Mouse (Mus musculus) C2C12 (cell line): ENCODE results near the gene Dhx30. TPM values are rescaled to one million over a fixed set of nuclear protein-coding genes. Genes with fewer than 3 reads are reported as not detected.
"Not testable (repeated sequence)": the region's sequence is repeated elsewhere in the genome, so short reads cannot be mapped to it uniquely, and the experiment has no call there.

Experiments
- H3K27me3 ChIP-seq: one replicate; pipeline ENCODE4 v1.6.1; 2011; ENCODE audit not compliant: control insufficient read depth, insufficient read depth, insufficient read length
- H3K36me3 ChIP-seq: one replicate; pipeline ENCODE4 v1.6.1; 2011; ENCODE audit not compliant: control insufficient read depth, insufficient read depth
- H3K4me3 ChIP-seq: one replicate; pipeline ENCODE4 v1.5.1; 2011; ENCODE audit warnings: mild to moderate bottlenecking, control low read depth; ENCODE audit not compliant: poor library complexity, insufficient read depth, severe bottlenecking
- H3K79me2 ChIP-seq: one replicate; pipeline ENCODE4 v1.6.1; 2011; ENCODE audit not compliant: control insufficient read depth, insufficient read depth
- H3K79me3 ChIP-seq: one replicate; pipeline ENCODE4 v1.6.1; 2011; ENCODE audit warnings: low read depth, control low read depth
- H3ac ChIP-seq: one replicate; pipeline ENCODE3; 2011; ENCODE audit warnings: low read depth; ENCODE audit not compliant: control insufficient read depth, insufficient read length
- CEBPB ChIP-seq: IDR thresholded peaks from one replicate; pipeline ENCODE4 v1.6.1; 2011; ENCODE audit warnings: low read depth, mild to moderate bottlenecking, control low read depth, moderate library complexity
- CTCF ChIP-seq: IDR thresholded peaks from one replicate; pipeline ENCODE4 v1.5.1; 2011; ENCODE audit not compliant: control insufficient read depth, insufficient read depth, insufficient read length
- FOSL1 ChIP-seq: IDR thresholded peaks from one replicate; pipeline ENCODE4 v1.8.0; 2011; ENCODE audit warnings: mild to moderate bottlenecking, low read length; ENCODE audit not compliant: poor library complexity, insufficient read depth, severe bottlenecking
- MAX ChIP-seq: IDR thresholded peaks from one replicate; pipeline ENCODE4 v1.6.1; 2011; ENCODE audit warnings: mild to moderate bottlenecking, control low read depth
- MYOD1 ChIP-seq: IDR thresholded peaks from one replicate; pipeline ENCODE4 v1.6.1; 2011; ENCODE audit warnings: low read depth; ENCODE audit not compliant: control insufficient read depth, insufficient read length
- MYOG ChIP-seq: IDR thresholded peaks from one replicate; pipeline ENCODE4 v1.6.1; 2011; ENCODE audit not compliant: control insufficient read depth, insufficient read length; ENCODE audit errors: extremely low read depth
- USF1 ChIP-seq: IDR thresholded peaks from one replicate; pipeline ENCODE4 v1.6.1; 2011; ENCODE audit warnings: low read depth, mild to moderate bottlenecking, control low read depth, moderate library complexity
- polyA plus RNA-seq: library from polyadenylated mRNA; unstranded; fragments of >200 nt; fragmentation: generic; extraction: Trizol; gene quantifications from one replicate; pipeline ENCODE4 v1.2.1, GENCODE M21; 2012; ENCODE audit warnings: missing spikeins

The Dhx30 gene
- polyA plus RNA-seq, 1 experiment = 93.2 TPM

DNA sequence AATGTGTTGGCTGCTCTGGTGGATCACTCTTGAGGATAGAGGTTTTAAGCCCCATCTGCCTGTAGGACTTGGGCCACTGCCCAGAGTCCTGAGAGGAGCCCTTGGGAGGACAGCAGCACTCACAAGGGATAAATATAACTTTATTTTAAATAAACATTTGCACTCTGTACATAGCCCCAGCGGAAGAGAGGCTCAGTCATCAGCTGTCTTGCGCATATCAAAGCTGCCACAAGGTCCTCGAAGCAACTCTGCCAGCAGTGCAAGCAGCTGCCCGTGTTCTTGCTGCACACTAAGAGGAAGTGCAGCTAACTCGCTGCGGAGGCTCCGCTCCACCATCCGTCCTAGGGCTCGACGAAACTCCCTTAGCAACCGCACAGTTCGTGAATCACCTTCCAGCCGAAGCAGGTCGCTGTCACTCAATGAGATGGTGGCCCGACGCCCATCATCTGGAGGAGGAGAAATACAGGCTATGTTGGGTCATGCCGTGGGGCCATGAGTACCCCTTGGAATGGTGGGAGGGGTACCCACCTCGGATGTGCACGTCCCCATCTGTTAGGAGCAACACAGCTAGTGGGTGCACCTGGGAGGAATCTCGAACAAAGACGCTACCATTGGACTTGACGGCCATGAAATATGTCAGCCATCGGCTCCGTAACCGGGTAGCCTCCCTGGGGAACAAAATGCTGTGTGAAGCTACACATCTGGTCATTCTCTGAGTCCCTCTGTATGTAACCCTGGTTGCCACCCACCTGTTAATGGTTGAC, 33.2 kb downstream of the Dhx30 start:
- H3K4me3 ChIP-seq = no peak overlapping the region
- peaks cover 73% of the 10 kb centered on the region for H3K36me3 ChIP-seq
- no peaks in the 10 kb centered on the region for H3K27me3 ChIP-seq
- no peak overlapping the region for H3ac ChIP-seq
- TF ChIP-seq CEBPB (no peak), FOSL1 (no peak), CTCF (no peak), MYOG (no peak), USF1 (no peak), MAX (no peak), MYOD1 (no peak)
- H3K79me2 ChIP-seq = no peaks in the 10 kb centered on the region
- H3K79me3 ChIP-seq = no peaks in the 10 kb centered on the region

DNA sequence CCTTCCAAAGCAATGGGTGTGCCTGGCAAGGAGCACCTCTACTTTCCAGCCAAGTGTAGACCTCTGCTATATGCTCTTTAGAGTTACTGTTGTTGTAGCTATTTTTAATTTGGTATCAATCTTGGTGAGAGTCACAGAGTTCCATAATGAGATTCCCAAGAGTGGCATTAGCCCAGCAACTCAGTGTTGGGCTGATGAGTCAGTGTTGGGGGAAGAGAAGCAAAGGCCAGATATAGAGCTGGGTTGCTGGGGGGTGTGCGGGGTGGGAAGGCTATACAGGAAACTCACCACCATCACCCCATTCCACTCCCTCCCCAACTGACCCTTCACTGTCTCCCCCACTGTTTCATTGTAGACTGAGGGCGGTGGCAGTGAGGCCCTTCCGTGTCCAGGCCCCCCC, 36.6 kb downstream of the Dhx30 start:
- H3K79me2 ChIP-seq = no peaks in the 10 kb centered on the region
- peaks cover 72% of the 10 kb centered on the region for H3K36me3 ChIP-seq
- no peaks in the 10 kb centered on the region for H3K27me3 ChIP-seq
- no peak overlapping the region for H3ac ChIP-seq
- H3K79me3 ChIP-seq = peaks cover 2% of the 10 kb centered on the region
- no peak overlapping the region for H3K4me3 ChIP-seq
- no peak for TF ChIP-seq USF1

DNA sequence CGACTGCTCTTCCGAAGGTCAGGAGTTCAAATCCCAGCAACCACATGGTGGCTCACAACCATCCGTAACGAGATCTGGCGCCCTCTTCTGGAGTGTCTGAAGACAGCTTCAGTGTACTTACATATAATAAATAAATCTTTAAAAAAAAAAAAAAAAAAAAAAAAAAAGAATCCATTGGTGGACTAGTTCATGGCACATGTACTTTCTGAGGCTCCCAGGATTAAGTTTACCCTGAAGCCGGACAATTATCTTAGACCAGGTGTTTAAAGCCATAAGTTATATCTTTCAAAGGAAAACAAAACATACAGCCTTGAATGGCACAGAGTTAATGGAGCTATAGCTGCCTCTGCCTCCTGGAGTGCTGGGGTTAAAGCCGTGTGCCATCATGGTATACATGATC, 41.2 kb downstream of the Dhx30 start:
- H3K79me2 ChIP-seq, H3K27me3 ChIP-seq, H3ac ChIP-seq, H3K79me3 ChIP-seq, H3K4me3 ChIP-seq: not testable (repeated sequence)
- peaks cover 76% of the 10 kb centered on the region for H3K36me3 ChIP-seq

DNA sequence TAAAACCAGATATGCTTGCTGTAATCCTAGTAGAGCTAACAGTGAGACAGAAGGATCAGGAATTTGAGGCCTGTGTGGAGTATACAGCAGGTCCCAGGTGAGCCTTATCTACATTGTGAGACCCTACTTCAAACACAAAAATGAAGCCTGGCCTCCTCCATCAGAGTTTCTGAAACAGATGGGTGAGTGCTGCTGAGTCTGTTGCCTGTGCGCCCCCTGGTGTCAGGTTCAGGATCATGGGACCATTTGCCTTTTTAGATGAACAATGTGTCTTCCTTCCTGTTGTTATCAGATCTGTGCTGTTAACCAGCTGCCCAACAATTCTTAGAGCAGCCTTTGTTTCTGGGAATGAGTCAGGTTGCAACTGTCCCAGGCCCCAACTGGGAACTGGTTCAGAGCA, 45.8 kb downstream of the Dhx30 start:
- TF ChIP-seq CTCF (no peak), CEBPB (no peak), MAX (no peak), MYOD1 (no peak), USF1 (no peak), FOSL1 (no peak)
- Histone ChIP-seq H3K27me3 (no peaks in the 10 kb centered on the region), H3K79me3 (no peaks in the 10 kb centered on the region), H3K36me3 (peaks cover 81% of the 10 kb centered on the region), H3ac (no peak overlapping the region), H3K79me2 (no peaks in the 10 kb centered on the region), H3K4me3 (no peak overlapping the region)

DNA sequence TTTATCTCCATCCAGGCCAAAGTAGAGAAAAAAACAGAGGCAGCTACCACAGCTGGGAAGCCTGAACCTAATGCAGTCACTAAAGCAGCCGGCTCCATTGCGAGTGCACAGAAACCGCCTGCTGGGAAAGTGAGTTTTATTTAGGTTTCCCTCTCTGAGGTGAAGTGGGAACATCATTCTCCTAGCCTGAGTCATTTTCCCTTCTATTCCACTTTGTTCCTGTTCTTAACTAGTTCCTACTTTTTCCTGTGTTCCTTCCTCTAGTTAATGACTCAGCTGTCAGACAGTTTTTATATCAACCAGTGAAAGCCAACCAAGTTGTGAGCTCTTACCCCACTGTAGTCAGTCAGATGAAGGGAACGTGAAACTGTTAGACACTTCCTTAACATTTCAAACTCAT, 46.6 kb downstream of the Dhx30 start:
- Histone ChIP-seq H3K79me2 (no peaks in the 10 kb centered on the region), H3K36me3 (peaks cover 82% of the 10 kb centered on the region)

DNA sequence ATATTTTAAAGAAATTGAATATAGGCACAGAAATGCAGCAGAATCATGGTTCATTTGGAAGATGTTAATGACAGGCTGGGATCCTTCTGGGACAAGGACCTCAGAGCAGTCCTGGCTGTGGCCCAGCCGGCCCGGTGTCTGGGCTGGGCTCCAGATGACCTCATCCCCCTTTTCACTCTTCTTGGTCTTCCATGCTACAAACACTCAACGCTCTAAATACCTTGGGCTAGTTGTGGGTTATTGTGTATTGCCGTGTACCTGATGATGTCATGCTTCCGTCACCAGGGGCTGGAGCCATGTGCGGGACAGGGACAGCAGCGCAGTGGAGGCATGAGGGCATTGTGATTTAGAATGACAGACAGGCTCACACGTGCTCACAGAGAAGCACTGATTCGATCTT, 47.3 kb downstream of the Dhx30 start:
- Histone ChIP-seq H3K79me2 (no peaks in the 10 kb centered on the region), H3K4me3 (no peak overlapping the region), H3K36me3 (peaks cover 78% of the 10 kb centered on the region), H3K79me3 (no peaks in the 10 kb centered on the region), H3ac (no peak overlapping the region), H3K27me3 (no peaks in the 10 kb centered on the region)
- TF ChIP-seq MYOD1 (no peak), FOSL1 (no peak), CEBPB (no peak), MYOG (no peak), CTCF (no peak), MAX (no peak), USF1 (no peak)

More for the DNA sequence above, 46.6 kb downstream of the Dhx30 start:
- no peak overlapping the region for H3K4me3 ChIP-seq
- TF ChIP-seq FOSL1 = no peak
- TF ChIP-seq MAX = no peak
- no peak for TF ChIP-seq MYOG
- TF ChIP-seq CTCF = no peak
- no peak for TF ChIP-seq MYOD1
- TF ChIP-seq USF1 = no peak
- TF ChIP-seq CEBPB = no peak
- H3K27me3 ChIP-seq = no peaks in the 10 kb centered on the region
- H3ac ChIP-seq = no peak overlapping the region
- no peaks in the 10 kb centered on the region for H3K79me3 ChIP-seq

DNA sequence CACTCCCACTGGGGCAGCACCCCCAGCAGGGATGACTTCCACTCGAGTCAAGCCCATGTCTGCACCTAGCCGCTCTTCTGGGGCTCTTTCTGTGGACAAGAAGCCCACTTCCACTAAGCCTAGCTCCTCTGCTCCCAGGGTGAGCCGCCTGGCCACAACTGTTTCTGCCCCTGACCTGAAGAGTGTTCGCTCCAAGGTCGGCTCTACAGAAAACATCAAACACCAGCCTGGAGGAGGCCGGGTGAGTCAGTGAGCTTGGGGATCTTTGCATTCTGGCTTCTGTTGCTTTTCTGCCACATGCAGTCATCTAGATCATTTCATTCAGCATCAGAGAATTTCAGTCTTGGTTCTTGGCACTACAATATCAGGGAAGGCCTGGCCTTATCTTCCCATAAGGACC, 48.9 kb downstream of the Dhx30 start:
- H3K27me3 ChIP-seq = no peaks in the 10 kb centered on the region
- H3K4me3 ChIP-seq = no peak overlapping the region
- TF ChIP-seq MAX (no peak), FOSL1 (no peak), CTCF (no peak), CEBPB (no peak), MYOD1 (no peak), USF1 (no peak), MYOG (no peak)
- no peak overlapping the region for H3ac ChIP-seq
- peaks cover 65% of the 10 kb centered on the region for H3K36me3 ChIP-seq
- no peaks in the 10 kb centered on the region for H3K79me2 ChIP-seq
- H3K79me3 ChIP-seq = no peaks in the 10 kb centered on the region
